Mouse (Mus musculus): ENCODE measurements around the gene Mex3d.

Mex3d gene

DNA sequence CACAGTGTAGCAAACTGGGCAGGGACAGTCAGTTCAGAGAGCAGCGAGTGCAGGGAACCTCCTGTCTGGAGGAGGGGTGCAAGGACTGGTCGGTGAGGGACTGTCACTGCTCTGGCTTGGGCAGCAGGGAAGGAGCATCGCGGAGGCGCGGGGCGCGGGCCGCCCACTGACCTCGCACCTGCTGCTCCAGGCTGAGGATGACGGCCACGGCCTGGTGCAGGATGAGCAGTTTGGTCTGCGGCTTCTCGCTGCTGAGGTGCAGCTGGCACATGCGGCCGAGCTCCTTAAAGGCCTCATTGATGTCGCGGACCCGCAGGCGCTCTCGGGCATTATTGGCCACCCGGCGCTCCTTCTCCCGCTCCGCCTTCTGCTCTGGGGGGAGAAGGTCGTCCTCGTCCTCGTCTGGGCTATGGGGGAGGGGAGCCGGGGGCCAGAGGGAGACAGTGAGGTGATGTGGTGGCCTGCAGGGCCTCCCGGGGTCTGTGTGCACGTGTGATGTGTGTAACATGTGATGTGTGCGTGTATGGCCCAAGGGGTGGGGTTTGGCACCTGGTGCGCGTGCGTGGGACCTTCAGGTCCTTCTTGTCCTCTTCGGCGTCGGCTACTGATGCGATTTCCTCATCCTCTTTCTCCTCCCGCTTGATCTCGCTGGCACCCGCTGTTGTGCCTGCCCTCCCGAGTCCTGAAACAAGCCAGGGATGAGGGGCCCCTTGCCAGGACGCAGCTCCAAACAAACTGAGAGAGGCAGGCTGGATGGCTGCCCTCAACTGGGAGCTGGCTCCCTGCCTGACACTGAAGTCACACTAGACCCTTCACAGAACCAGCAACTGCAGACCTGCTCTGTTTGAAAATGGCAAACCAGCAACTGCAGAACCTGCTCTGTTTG, 25.4 kb upstream of the Mex3d start:
- no peak for DNase-seq (ENCODE audit: low spot score)

DNA sequence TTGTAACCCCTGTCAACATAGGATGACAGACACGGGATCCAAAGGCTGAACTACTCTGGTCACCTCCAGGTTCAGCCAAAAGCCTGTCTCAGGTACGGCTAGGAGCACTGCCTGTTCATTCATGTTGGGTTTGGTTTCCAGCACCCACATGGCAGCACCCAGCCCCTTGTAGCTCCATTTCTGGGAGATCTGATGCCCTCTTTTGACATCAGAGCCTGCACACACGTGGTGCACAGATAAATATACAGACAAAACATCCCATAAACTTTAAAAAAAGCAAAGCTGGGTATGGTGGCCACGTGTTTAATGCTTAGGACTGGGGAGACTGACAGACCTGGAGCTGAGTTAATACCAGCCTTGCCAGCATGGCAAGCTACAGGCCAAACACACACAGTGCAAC, 20.5 kb upstream of the Mex3d start:
- no peak for DNase-seq (ENCODE audit: low spot score)

DNA sequence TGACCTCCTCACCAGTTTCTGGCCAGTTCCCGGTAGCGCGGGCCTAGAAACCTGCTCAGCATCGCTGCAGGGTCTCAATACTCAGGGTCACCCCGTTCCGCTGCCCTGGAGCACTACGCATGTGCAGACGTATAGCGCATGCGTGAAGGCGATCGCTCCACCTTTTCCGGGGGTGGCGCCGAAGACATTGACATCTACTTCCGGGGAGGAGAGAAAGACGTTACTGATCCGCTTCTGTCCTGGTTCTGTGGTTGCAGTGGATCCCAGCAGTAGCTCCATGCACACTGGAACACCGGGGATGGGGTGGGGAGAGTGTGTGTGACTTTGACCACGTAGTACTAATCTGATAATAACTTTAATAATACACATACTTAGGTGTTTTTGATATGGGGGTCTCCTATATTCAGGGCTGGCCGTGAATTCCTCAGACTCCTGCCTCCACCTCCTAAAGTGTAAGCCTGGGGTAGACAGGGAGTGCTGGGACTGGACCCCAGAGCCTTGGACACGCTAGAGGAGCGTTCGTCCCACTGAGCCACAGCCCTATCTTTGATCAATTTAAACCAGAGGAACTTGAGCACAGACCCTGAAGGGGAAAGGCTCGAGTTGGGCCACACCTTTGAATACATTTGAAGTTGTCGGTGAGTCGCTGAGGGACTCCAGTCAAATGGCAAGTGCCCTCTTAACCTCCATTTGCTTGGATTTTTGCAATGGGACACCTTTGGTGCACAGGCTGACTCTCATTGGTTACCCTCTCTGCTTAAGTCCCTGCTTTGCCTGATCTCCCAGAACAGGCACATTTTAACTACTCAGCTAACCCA, 19.4 kb upstream of the Mex3d start, which contains the start of gene Uqcr11:
TSS of gene Uqcr11 (minus strand) at position 147 of the 818 bp plus-strand sequence.
- DNase-seq (ENCODE audit: low spot score): peak; percentile 96

DNA sequence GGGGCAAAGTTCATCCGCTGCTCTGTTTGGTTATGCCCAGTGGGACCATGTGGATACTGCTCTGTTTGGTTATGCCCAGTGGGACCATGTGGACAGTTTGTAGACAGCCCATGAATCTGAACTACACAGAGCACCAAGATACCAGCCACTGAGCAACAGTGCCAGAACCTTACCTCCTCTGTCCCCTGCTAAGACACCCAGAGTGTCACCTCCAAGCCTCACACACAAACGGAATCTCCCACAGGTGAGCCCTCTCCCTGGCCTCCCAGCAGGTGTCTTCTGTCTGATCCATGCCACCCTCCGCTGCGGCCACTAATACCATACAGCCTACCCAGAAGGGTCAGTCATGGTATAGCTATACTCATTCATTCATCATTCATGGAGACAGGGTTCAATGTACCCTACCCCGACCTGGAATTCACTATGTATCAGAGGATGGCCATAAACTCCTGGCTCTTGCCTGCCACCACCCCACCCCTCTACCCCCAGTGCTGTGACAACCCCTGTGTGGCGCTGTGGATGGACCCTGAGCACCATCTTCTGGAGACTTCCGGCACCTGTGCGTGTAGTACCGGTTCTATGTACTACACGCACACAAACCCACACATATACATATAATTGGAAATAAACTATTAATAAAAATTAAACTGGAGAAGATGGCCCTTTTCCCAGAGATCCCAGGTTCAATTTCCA, 18.2 kb upstream of the Mex3d start:
- no peak for DNase-seq (ENCODE audit: low spot score)

DNA sequence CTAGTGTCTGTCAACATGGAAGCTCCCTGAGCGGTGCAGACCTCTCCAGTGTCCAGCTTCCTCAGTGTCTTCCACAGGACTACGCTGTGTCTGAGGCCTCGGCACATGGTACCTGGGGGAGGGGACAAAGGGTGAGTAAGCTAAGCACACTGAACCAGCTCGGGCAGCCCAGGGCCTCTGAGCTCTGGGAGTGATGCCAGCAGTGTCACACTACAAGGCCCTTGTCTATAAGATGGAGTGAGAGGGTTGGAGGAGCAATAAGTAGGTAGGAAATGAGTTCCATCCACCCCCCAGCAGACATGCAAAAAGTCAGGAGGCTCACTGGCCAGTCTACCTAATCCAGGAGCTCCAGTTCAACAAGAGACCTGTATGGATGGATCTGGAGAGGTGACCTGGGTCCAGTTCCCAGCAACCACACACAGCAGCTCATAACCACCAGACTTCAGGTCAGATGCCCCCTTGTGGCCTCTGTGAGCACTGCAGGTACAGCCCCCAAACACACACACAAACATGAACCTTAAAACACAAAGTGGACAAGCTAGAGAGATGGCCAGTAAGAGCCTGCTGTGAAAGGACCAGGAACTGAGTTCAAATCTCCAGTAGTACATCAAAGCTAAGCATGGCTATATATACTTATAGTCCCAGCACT, 15.7 kb upstream of the Mex3d start:
- DNase-seq (ENCODE audit: low spot score): peak; percentile 41

DNA sequence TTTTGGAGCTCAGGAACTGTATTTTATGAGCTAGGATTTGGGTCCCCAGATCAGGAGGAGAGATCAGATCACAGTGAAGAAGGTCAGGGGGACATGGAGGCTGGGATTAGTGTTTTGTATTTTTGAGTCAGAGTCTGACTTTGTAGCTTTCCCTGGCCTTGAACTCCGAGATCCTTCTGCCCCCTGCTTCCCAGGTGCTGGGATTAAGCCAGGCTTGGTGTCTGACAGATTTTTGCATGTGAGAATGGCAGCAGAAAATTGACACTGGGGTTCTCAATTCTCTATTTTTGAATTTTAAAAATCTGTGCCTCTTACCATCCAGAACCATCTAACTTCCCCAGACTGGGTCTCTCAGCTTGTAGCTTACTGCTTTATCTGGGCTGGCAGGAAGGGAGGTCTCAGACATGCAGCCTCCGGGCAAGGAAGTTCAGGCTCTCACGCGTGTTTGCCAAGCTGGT, 13.3 kb upstream of the Mex3d start:
- no peak for DNase-seq (ENCODE audit: low spot score)

DNA sequence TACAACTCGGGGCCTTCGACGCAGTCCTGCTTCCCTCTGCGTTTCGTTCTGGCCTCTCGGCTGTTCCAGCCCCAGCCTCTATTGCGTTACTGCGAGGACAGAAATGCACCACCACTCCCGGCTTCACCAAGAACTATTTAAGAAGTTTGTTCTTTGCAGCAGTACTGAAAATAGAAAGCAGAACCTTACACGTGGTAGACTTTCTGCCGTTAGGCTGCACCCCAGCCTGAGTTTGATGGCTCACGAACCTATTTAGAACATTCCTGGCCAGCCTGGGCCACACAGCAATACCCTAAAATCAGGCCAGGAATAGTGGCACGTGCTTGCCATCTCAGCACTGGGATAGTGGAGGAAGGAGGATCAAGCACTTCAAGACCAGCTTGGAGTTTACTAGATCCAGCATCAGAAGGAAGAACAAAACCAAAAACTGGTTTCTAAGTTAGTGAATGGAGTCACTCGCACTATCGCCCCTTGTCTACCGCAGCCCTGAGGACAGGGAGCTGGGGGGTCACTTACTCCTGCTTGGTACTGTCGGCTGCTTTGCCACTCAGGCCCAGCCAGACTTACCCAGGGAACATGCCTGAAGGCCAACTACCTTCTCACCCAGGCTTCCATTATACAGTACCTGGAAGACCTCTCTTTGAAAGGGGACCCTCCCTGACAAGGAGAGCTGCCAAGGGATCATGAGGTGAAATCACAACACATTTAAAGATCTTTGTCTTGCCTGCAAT, 12.7 kb upstream of the Mex3d start:
- no peak for DNase-seq (ENCODE audit: low spot score)

DNA sequence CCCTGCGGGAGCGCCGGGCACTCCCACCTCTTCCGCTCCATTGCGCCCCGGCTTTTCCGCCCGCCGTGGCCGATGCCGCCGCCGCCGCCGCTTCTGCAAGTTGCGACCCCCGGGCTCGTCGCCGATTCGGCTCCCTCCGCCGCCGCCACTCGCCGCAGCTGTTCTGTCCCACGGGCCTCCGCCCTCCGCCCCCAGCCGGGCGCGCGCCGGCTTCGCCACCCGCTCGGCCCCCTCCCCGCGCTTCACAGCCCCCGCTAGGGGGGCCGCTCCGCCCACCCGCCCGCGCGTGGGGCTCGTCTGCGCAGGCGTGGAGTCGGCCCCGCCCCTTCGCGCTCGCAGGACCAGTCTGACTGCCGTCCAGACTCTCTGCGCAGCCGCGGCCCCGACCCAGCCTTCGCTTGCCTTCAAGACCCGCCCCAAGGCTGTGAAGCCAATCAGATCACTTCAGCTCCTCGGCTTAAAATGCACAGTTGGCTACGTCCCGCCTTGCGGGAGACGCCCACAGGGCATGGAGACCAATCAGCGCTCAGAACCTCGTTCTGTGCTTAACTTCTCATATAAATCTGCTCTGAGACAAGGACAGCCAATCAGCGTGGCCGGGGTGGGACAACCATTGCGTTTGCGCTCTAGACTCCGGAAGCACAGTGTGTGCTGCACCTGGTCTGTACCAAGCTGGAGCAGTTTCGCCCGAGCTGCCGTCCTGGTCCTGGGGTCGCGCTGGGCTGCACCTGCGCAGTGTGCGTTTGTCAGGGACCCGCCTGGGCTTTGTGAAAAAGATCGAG, 11.9 kb upstream of the Mex3d start, which contains the start of gene Mbd3:
TSS of gene Mbd3 (minus strand) at position 360 of the 782 bp plus-strand sequence.
- DNase-seq (ENCODE audit: low spot score): peak; percentile 99

DNA sequence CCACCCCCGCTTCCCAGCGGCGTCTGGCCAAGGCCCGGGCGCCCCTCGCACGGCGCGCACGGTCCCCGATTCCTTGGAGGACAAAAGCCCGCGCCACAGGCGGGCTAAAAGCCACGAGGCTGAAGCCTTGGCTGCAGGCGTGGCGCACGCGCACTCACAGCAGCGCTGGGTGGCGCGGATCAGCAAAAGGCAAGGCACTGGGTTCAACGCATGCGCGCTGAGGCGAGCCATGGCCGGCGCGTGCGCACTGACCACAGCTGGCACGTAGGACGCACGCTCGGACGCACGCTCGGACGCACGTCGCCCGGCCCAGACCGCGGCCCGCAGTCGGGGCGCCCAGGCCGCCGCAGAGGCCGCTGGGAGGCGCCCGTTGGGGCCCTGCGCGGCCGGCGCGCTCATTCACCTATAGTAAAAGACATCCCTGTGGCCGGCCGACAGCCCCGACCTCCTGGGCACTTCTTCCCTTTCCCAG, 11.3 kb upstream of the Mex3d start:
- peak; percentile 99 for DNase-seq (ENCODE audit: low spot score)

DNA sequence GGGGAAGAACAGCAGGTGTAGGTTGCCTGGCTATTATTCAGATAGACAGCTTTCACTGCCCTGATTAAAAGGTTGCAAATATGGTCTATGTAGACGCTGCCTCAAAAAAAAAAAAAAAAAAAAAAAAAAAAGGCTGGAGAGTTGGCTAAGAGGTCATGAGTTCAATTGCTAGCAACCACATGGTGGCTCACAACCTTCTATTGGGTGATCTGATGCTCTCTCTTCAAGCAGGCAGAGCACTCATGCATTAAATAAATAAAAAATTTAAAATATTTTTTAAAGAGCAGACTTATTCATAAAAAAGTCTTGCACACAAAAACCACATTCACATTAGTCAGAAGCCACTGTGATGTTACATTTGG, 10.7 kb upstream of the Mex3d start:
- DNase-seq (ENCODE audit: low spot score): no peak

DNA sequence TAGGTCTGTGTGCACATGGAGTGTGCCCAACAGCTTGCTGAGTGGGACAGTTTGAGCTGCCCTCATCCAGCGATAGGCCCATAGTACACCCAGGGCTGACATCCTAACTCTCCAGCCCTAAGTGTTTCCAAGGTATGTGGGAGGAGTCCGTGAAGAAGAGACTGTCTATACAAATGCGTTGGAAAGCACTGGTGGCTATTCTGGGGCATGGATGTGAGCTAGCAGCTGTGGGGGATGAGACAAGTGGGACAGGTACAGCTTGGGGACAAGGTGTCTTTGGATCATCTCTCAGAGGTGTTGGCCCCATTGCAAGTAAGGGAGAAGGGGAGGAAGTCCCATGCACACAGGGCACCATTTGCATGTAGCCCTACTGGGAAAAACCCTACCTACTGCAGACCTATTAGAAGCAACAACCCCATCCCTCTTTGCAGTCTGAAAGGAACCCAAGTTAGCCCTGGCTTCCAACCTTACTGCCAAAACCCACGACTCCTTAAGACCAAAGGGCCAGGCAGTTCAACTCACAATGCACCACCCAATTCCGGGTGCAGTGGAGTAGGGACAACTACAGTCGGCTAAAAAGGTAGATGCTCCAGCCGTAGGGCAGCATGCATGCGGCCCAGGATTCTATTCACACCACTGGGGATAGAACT, 10.2 kb upstream of the Mex3d start:
- DNase-seq (ENCODE audit: low spot score): no peak

DNA sequence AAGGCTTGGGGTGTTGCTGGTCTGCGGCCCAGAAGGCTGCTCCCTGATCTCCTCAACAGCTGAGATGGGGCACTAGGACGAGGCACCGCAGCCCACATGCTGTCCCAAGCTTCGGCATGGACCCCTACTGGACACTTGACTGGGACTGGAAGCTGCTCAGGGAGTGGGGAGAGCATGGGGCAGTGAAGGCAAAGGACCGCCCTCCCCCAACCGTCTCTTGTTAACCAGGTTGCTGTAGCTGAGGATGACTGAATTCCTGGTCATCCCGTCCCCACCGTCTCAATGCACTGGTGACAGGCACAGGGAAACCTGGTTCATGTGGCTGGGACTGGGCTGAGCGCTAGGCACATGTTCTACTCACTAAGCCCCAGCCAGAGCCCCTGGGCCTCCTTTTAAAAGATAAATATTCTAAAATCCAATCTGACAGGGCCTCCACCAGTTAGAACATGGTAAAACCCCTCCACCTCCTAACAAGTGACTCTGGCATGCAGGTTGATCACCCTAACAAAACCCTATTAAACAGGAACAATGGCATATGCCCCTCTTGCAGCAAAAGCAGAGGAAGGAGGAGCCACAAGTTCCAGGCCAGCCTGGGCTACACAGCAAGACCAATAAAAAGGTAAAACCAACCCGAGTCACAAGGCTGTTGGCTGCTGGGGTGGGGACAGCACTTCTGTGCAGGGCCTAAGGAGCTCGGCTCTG, 9.5 kb upstream of the Mex3d start:
- DNase-seq (ENCODE audit: low spot score): no peak

DNA sequence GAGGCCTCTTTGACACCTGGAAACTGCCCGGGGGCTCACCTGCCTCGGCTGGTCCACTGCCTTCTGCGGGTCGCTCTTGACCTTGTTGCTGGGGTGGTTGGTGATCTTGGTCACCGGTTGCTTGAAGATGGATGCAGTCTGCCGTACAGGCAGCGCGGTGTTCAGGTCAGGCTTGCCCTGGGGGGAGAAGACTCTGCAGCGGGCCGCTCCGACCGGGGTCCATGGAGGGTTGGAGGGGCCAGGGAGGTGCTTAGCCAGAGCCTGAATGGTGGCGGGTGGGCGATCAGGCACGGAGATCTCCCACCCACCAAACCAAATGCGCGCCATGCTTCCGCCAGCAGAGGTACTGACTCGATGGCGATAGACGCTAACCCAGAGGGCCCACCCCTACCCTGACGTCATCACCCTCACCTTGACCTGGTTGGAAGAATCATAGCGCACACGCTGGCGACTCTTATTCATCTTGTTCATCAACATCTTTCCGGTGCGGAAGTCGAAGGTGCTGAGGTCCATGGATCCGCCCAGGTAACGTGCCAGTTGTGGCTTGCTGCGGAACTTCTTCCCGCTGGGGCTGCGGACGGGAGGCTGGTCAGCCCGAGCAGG, 7.7 kb upstream of the Mex3d start:
- DNase-seq (ENCODE audit: low spot score): no peak

DNA sequence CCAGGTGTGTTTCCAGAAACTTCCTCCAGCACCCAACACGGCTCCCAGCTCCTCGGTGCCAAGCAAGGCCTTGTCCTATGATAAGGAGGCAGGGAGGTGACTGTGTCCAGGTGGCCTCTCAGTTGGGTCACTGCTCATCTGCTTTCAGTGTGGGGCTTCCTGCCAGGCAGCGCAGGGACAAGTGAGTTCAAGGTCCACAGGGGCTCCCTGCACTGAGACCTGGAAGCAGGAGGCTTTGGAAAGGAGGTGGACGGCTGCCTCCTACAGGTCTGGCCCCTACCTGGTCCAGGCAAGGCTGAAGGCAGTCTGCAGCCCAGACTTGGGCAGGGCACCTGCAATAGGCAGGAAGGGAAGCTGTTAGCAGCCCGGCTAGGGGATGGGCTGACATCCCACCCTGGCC, 5.2 kb upstream of the Mex3d start:
- DNase-seq (ENCODE audit: low spot score): no peak

DNA sequence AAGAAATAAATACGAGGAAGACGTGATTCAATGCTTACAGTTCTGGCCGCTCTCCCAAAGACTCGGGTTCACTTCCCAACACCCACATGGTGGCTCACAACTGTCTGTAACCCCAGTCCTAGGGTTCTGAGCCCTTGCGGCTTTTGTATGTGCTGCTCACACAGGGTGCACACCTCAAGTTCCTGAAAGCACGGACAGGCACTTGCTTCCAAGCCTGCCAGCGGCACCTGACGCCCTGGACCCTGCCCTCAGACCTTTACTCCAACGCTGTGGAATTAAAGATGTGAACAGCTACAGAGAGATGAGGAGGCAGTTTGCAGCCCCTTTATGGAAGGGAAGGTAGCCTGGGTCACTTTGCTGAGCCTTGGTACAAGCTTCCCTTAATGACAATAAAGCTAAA, 3.2 kb upstream of the Mex3d start:
- DNase-seq (ENCODE audit: low spot score): no peak

DNA sequence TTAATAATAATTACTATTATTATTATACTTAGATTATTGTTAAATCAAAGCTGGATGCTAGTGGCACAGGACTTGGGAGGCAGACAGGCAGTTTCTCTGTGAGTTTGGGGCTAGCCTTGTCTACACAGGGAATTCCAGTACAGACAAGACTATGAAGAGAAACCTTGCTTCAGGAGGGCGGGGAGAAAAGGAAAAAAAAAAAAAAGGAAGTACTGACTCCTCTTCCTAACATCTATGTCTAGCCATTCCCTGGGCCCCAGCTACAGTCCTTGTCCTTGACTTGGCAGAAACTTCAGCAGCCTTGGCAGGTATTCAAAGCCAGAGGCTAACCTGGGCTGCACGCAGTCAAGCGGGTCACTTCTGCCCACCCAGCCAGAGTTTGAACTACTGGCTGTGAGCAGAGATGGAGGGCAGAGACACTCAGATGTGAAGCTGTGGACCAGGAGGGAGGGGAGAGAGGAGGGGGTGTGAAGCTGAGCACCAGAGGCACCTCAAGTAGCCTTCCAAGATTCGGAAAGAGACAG, 1.8 kb upstream of the Mex3d start:
- DNase-seq (ENCODE audit: low spot score): no peak

DNA sequence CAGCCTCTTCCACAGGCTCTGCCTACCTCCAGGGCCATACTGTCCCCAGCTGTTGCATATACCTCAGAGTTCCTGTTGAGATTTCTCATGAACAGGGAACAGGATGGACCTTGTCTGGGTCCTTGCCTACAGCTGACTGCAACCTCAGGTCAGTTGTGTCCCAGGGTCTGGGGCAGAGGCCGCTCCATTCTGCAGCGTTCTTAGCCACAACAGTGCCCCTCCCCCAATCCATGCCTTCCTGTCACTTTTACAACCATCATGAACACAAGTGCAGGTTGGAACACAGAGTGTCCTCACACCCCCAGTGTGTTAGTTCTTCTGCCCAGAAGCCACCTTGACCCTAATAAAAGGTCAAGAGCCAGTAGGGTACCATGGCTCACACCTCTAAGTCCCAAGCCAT, 1.3 kb upstream of the Mex3d start:
- no peak for DNase-seq (ENCODE audit: low spot score)

DNA sequence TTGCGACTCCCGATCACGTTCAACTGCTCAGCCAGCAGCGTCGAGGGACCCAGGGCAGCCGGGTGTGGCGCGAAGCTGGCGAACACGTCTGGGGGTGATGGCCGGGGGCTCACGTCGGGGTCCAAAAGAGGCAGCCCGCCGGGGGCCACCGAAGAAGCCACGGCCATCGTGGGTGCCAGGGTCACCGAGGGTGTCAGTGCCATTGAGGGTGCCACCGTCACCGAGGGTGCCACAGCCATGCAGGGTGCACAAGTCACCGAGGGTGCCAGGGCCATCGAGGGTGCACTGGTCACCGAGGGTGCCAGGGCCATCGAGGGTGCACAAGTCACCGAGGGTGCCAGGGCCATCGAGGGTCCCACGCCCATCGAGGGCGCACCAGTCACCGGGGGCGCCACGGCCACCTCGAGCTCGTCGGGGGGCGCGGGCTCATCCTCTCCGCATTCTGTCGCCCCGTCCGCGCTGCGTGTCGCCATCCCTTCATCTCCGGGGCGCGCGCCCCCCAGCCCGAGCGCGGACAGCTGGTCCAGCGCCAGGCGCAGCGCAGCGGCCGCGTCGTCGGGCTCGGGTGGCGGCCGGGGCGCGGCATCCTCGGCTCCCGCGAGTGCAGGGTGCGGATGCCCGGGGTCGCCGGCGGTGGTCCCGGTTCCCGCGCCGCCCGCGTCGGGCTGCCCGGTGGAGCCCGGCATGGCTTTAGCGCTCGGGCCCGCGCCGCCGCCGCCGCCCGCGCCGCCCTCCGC, 556 bp downstream of the Mex3d start:
- DNase-seq (ENCODE audit: low spot score): no peak
